Mouse (Mus musculus) cerebellum, adult 2 months (tissue): ENCODE results near the gene Lrrc30.
A peak's percentile ranks its signal among the peaks of the same experiment; 100 is the strongest.

Source experiments
- CTCF ChIP-seq: fragments of 200-500 bp; IDR thresholded peaks from 2 replicates; pipeline ENCODE4 v1.5.1; 2011; ENCODE audit warnings: low read depth, mild to moderate bottlenecking, control low read depth, low read length, moderate library complexity, borderline replicate concordance; ENCODE audit not compliant: insufficient read depth
- POLR2A ChIP-seq: fragments of 200-500 bp; IDR thresholded peaks from 2 replicates; pipeline ENCODE4 v1.6.1; 2011; ENCODE audit warnings: low read length, control low read depth, borderline replicate concordance; ENCODE audit not compliant: insufficient read depth

GRCm38 (mm10) chr17:67584937-67585579, 47.5 kb downstream of the Lrrc30 start:
- no peak for TF ChIP-seq POLR2A
- TF ChIP-seq CTCF = peak; percentile 59
